Mouse (Mus musculus) limb, embryonic 15.5 days (tissue): ENCODE measurements at regions not wholly inside any gene's neighbourhood (a gene's known extent, or its start where the extent isn't known, plus 50 kb on each side); places are given as distances from the start of the nearest gene placed in this dataset.

ENCODE experiments used
- ATAC-seq: fragments of 200-750 bp; cut with Nextera tagmentation; 2 replicates; pipeline ENCODE4 v1.8.0; 2017; ENCODE audit warnings: low read depth, moderate TSS enrichment; ENCODE audit not compliant: insufficient number of reproducible peaks, low FRiP score, low TSS enrichment
- H3K27ac ChIP-seq: fragments of 300-500 bp; sonication (generic); 2 replicates; pipeline ENCODE4 v1.5.1; 2015; ENCODE audit warnings: moderate library complexity, mild to moderate bottlenecking, inconsistent platforms
- H3K27me3 ChIP-seq: fragments of 300-500 bp; sonication (generic); 2 replicates; pipeline ENCODE4 v1.6.1; 2015; ENCODE audit warnings: inconsistent platforms
- H3K36me3 ChIP-seq: fragments of 300-500 bp; sonication (generic); 2 replicates; pipeline ENCODE4 v1.6.1; 2015; ENCODE audit warnings: inconsistent platforms
- H3K4me1 ChIP-seq: fragments of 300-500 bp; sonication (generic); 2 replicates; pipeline ENCODE4 v1.6.1; 2015; ENCODE audit warnings: inconsistent platforms
- H3K4me2 ChIP-seq: fragments of 300-500 bp; sonication (generic); 2 replicates; pipeline ENCODE4 v1.6.1; 2015; ENCODE audit warnings: mild to moderate bottlenecking, inconsistent platforms
- H3K4me3 ChIP-seq: fragments of 300-500 bp; sonication (generic); 2 replicates; pipeline ENCODE4 v1.5.1; 2015; ENCODE audit warnings: mild to moderate bottlenecking, inconsistent platforms
- H3K9ac ChIP-seq: fragments of 300-500 bp; sonication (generic); 2 replicates; pipeline ENCODE4 v1.6.1; 2015; ENCODE audit warnings: inconsistent platforms
- H3K9me3 ChIP-seq: fragments of 300-500 bp; sonication (generic); 2 replicates; pipeline ENCODE4 v1.6.1; 2016; ENCODE audit warnings: inconsistent platforms
- WGBS: fragments of 180-500 bp; shearing (Covaris S2); methylation state at CpG from one replicate; pipeline ENCODE4 v1.1.7; 2015; 5-methylcytosine and 5-hydroxymethylcytosine counted together

- H3K27ac ChIP-seq = no peak overlapping the region
- H3K4me3 ChIP-seq = no peak overlapping the region
- no peaks in the 10 kb centered on the region for H3K4me1 ChIP-seq
- no peaks in the 10 kb centered on the region for H3K36me3 ChIP-seq
- no peak overlapping the region for H3K9ac ChIP-seq
- 0 out of 2 replicates have a peak, but pooled peaks cover 3% of the 10 kb centered on the region for H3K27me3 ChIP-seq
- H3K9me3 ChIP-seq = no peaks in the 10 kb centered on the region
- WGBS = 69% methylated on average over 13 of the region's 13 CpGs
- no peak for ATAC-seq
- H3K4me2 ChIP-seq = no peak overlapping the region
Observed at GRCm38 (mm10) chr9:46431053-46431452, 111.3 kb upstream of the 4931429L15Rik start.

DNA sequence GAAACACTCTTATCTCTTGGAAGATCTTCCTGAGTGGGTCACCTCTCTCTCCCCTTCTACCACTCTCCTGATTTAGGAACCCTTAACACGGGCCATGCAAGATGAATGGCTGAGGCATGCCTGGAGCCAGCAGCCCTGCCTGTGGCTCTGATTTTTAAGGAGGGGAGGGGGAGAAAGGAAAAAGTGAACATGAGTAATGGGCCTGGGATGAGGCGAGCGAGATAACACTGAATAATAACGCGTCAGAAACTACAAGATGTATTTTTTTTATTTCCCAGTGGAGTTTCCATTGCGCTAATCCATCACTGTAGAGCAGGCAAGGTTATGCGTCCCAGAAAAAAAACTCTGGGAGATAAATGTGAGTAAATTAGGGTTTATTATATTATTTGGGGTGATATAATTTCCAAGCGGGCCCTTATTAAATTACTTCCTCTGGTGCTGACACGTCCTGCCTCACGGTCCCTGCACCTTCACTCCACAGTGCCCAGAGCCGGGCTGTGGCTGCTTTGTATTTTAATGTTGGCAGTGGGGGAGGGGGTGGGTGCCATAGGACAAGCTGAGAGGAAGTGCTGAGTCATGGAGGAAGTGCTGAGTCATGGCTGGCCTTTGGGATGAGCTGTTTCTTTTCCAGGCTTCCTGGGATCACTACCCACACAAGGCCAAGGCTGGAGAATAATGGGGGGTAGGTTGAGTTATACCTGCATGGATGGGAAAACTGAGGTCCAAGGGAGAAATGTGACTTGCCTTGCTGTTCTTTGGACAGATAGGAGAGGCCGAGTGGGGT, 103.6 kb upstream of the 4931429L15Rik start:
- H3K9me3 ChIP-seq = no peaks in the 10 kb centered on the region
- no peak overlapping the region for H3K9ac ChIP-seq
- 78% methylated on average over 12 of the region's 12 CpGs for WGBS
- ATAC-seq = no peak
- no peak overlapping the region for H3K4me3 ChIP-seq
- no peak overlapping the region for H3K27ac ChIP-seq
- H3K27me3 ChIP-seq = 0 out of 2 replicates have a peak, but pooled peaks cover 3% of the 10 kb centered on the region
- no peak overlapping the region for H3K4me2 ChIP-seq
- no peaks in the 10 kb centered on the region for H3K4me1 ChIP-seq
- H3K36me3 ChIP-seq = no peaks in the 10 kb centered on the region

DNA sequence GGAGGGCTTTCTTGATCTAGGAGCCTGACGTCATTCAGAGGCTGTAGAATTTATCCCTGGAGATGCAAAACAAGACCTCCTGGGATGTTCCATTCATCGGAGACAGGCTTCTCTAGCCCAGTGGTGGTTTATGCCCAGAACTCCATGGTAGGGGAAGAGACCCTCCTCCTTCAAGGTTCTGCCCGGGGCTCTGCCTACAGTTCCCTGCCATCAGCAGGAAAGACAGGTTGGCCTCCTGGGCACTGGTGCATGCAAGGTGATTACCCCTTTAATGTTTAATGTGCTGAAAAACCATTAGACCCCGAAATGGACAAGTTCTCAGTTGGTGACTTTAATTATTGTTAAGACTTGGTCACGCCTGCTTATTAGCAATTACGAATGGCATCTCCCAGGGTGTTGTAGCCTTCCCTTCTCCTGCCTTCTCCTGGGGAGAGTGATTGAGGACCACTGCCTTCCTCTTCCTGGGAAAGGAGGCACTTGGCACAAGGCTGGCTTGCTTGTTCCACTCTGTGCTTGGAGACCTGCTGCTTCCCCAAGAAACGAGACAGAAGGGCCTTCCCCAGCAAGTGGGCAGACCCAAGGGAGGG, 102.0 kb upstream of the 4931429L15Rik start:
- Histone ChIP-seq H3K4me3 (no peak overlapping the region), H3K36me3 (no peaks in the 10 kb centered on the region), H3K4me2 (no peak overlapping the region), H3K9ac (no peak overlapping the region), H3K4me1 (no peaks in the 10 kb centered on the region), H3K27me3 (no peaks in the 10 kb centered on the region), H3K27ac (no peak overlapping the region), H3K9me3 (no peaks in the 10 kb centered on the region)
- ATAC-seq = no peak
- 47% methylated on average over 7 of the region's 7 CpGs for WGBS

GRCm38 (mm10) chr9:46411686-46412085, 91.9 kb upstream of the 4931429L15Rik start:
- Histone ChIP-seq H3K27me3 (no peaks in the 10 kb centered on the region), H3K36me3 (no peaks in the 10 kb centered on the region), H3K4me2 (no peak overlapping the region), H3K9ac (no peak overlapping the region), H3K4me1 (peaks cover 2% of the 10 kb centered on the region; the same call in 1 of the 2 replicates), H3K27ac (no peak overlapping the region), H3K4me3 (no peak overlapping the region), H3K9me3 (no peaks in the 10 kb centered on the region; the same call in 1 of the 2 replicates)
- no peak for ATAC-seq
- 37% methylated on average over 10 of the region's 10 CpGs for WGBS

GRCm38 (mm10) chr9:46408776-46409175, 89.0 kb upstream of the 4931429L15Rik start:
- Histone ChIP-seq H3K27me3 (no peaks in the 10 kb centered on the region; the same call in 1 of the 2 replicates), H3K9ac (no peak overlapping the region), H3K36me3 (no peaks in the 10 kb centered on the region), H3K4me3 (no peak overlapping the region), H3K9me3 (no peaks in the 10 kb centered on the region; the same call in 1 of the 2 replicates), H3K4me1 (peaks cover 2% of the 10 kb centered on the region; the same call in 1 of the 2 replicates), H3K4me2 (no peak overlapping the region), H3K27ac (no peak overlapping the region)
- 78% methylated on average over 10 of the region's 10 CpGs for WGBS
- no peak for ATAC-seq

GRCm38 (mm10) chr9:46406606-46407005, 86.8 kb upstream of the 4931429L15Rik start:
- Histone ChIP-seq H3K9me3 (no peaks in the 10 kb centered on the region), H3K36me3 (no peaks in the 10 kb centered on the region), H3K4me1 (peaks cover 2% of the 10 kb centered on the region; the same call in 1 of the 2 replicates), H3K4me2 (no peak overlapping the region), H3K27ac (no peak overlapping the region), H3K27me3 (no peaks in the 10 kb centered on the region; the same call in 1 of the 2 replicates), H3K9ac (no peak overlapping the region), H3K4me3 (no peak overlapping the region)
- ATAC-seq = no peak
- 39% methylated on average over 8 of the region's 8 CpGs for WGBS

DNA sequence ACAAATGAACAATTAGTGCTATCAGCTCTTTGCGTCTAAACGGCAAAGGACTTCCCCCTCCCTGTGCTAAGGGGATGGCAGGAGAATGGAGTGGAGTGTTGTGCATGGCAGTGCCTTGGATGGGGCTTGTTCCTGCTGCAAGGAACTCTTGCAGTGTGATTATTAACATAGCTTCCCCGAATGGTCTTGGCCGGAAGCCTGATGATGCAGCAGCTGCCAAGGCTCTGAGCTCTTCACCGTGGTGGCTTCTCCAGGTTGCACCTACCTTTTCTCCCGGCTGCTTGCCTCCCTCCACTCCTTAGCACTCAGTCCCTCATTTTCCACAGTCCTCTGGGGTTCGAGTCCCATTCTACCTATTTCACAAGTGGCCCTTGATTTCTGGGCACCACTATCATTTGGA, 76.8 kb upstream of the 4931429L15Rik start:
- H3K9me3 ChIP-seq = no peaks in the 10 kb centered on the region
- H3K27me3 ChIP-seq = peaks cover 37% of the 10 kb centered on the region
- H3K9ac ChIP-seq = no peak overlapping the region
- no peak overlapping the region for H3K27ac ChIP-seq
- H3K4me1 ChIP-seq = peaks cover 5% of the 10 kb centered on the region; the same call in 1 of the 2 replicates
- 77% methylated on average over 7 of the region's 7 CpGs for whole genome bisulfite sequencing
- no peak for ATAC-seq
- H3K4me3 ChIP-seq = no peak overlapping the region
- H3K4me2 ChIP-seq = no peak overlapping the region
- no peaks in the 10 kb centered on the region for H3K36me3 ChIP-seq

- H3K27me3 ChIP-seq = peaks cover 46% of the 10 kb centered on the region
- H3K4me3 ChIP-seq = no peak overlapping the region
- H3K27ac ChIP-seq = no peak overlapping the region
- H3K4me2 ChIP-seq = no peak overlapping the region
- no peaks in the 10 kb centered on the region for H3K9me3 ChIP-seq
- H3K36me3 ChIP-seq = no peaks in the 10 kb centered on the region
- WGBS = 54% methylated on average over 14 of the region's 14 CpGs
- H3K9ac ChIP-seq = no peak overlapping the region
- H3K4me1 ChIP-seq = peaks cover 5% of the 10 kb centered on the region; the same call in 1 of the 2 replicates
- ATAC-seq = no peak
Observed at GRCm38 (mm10) chr9:46395156-46395765, 75.5 kb upstream of the 4931429L15Rik start.

DNA sequence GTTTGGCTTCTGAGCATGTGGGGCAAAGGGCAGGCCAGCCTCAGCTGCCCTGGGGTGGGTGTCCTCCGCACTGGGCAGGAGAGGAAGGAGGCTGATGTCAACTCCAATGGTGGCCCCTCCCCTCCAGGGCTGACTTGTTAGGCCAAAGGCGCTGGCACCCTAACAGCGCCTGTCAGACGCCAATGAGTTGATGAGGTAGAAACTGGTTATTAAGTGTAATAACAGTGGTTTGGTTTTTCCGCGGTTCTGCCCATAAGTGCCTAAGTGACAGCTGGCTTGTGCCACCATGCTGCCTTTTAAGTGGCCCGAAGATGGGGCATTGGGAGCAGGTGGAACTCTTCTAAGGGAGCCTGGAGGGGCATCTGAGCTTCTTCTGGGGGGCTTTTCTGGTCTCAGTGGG, 74.5 kb upstream of the 4931429L15Rik start:
- WGBS = 62% methylated on average over 7 of the region's 7 CpGs
- peaks cover 52% of the 10 kb centered on the region for H3K27me3 ChIP-seq
- H3K36me3 ChIP-seq = no peaks in the 10 kb centered on the region
- H3K9ac ChIP-seq = no peak overlapping the region
- peaks cover 12% of the 10 kb centered on the region; the same call in 1 of the 2 replicates for H3K4me1 ChIP-seq
- H3K9me3 ChIP-seq = no peaks in the 10 kb centered on the region
- ATAC-seq = no peak
- no peak overlapping the region for H3K27ac ChIP-seq
- H3K4me3 ChIP-seq = no peak overlapping the region
- H3K4me2 ChIP-seq = no peak overlapping the region

- Histone ChIP-seq H3K9ac (no peak overlapping the region), H3K36me3 (no peaks in the 10 kb centered on the region), H3K4me1 (peaks cover 14% of the 10 kb centered on the region; the same call in 1 of the 2 replicates), H3K4me3 (no peak overlapping the region), H3K4me2 (0 out of 2 replicates have a peak overlapping the region, but pooled peaks have one; percentile 15), H3K9me3 (no peaks in the 10 kb centered on the region), H3K27ac (no peak overlapping the region), H3K27me3 (peaks cover 52% of the 10 kb centered on the region)
- no peak for ATAC-seq
- WGBS = 5% methylated on average over 23 of the region's 23 CpGs
Observed at GRCm38 (mm10) chr9:46392641-46393321, 73.0 kb upstream of the 4931429L15Rik start.

DNA sequence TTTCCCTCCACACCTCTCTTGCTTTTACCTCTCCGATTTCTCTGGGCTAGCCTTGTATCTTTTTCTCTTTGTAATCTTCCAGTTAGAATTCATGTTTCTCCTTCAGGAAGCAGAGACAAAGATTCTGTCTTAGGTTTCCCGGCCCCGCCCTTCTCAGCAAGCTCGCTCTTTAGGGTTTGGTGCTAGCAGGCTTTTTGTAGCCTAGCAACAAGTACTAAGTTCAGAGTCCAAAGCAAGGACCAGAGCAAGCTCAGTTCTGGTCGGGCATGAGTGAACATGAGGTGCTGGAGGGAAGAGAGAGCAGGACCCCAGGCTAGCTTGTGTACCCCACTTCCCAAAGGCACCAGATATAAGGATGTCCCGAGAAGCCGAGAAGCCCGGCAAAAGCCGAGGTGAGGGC, 70.0 kb upstream of the 4931429L15Rik start:
- no peaks in the 10 kb centered on the region for H3K36me3 ChIP-seq
- H3K9ac ChIP-seq = no peak overlapping the region
- ATAC-seq = no peak
- H3K4me1 ChIP-seq = peaks cover 14% of the 10 kb centered on the region; the same call in 1 of the 2 replicates
- no peaks in the 10 kb centered on the region for H3K9me3 ChIP-seq
- 9% methylated on average over 9 of the region's 9 CpGs for WGBS
- peak overlapping the region; percentile 42 for H3K4me3 ChIP-seq
- peaks cover 41% of the 10 kb centered on the region for H3K27me3 ChIP-seq
- H3K27ac ChIP-seq = no peak overlapping the region
- peak overlapping the region; percentile 54 for H3K4me2 ChIP-seq
